Mouse (Mus musculus) cerebellum, adult 2 months (tissue): ENCODE results near the gene Slc7a11. TPM values are rescaled to one million over a fixed set of nuclear protein-coding genes. Genes with fewer than 3 reads are reported as not detected.

Source experiments
- DNase-seq, 2 experiments: peaks; one replicate each; pipeline ENCODE4 v3.0.0; 2021
- H3K27ac ChIP-seq: fragments of 200-500 bp; 2 replicates; pipeline ENCODE4 v1.5.1; 2012; ENCODE audit warnings: low read length, control low read depth, inconsistent platforms; ENCODE audit not compliant: insufficient read depth
- H3K27me3 ChIP-seq: fragments of 200-500 bp; 2 replicates; pipeline ENCODE4 v1.6.1; 2012; ENCODE audit warnings: inconsistent platforms, mild to moderate bottlenecking, low read length, moderate library complexity; ENCODE audit not compliant: control insufficient read depth, insufficient read depth
- H3K4me1 ChIP-seq: fragments of 200-500 bp; 2 replicates; pipeline ENCODE4 v1.6.1; 2011; ENCODE audit warnings: low read length; ENCODE audit not compliant: control insufficient read depth, insufficient read depth
- H3K4me3 ChIP-seq: fragments of 200-500 bp; replicated peaks from 2 replicates; pipeline ENCODE3; 2011; ENCODE audit warnings: mild to moderate bottlenecking, low read depth, low read length, control low read depth; ENCODE audit not compliant: insufficient read depth
- CTCF ChIP-seq: fragments of 200-500 bp; IDR thresholded peaks from 2 replicates; pipeline ENCODE4 v1.5.1; 2011; ENCODE audit warnings: low read depth, mild to moderate bottlenecking, control low read depth, low read length, moderate library complexity, borderline replicate concordance; ENCODE audit not compliant: insufficient read depth
- POLR2A ChIP-seq: fragments of 200-500 bp; IDR thresholded peaks from 2 replicates; pipeline ENCODE4 v1.6.1; 2011; ENCODE audit warnings: low read length, control low read depth, borderline replicate concordance; ENCODE audit not compliant: insufficient read depth
- WGBS: fragments of 180-500 bp; shearing (Covaris S2); methylation state at CpG from one replicate; pipeline ENCODE4 v1.1.7; 2018; 5-methylcytosine and 5-hydroxymethylcytosine counted together
- polyA plus RNA-seq: library from polyadenylated mRNA; depleted of rRNA; stranded (reverse); fragments of >200 nt; gene quantifications from 2 replicates; pipeline ENCODE4 v1.2.3, GENCODE M21; 2012; rRNA removed

Slc7a11 gene
- 5.7 TPM in 2 replicates for polyA plus RNA-seq

- H3K27ac ChIP-seq: peak within 1 kb of the TSS; percentile 69; the same call in 1 of the 2 replicates
- peak in 1 of 2 experiments; percentile 15 for DNase-seq
- WGBS: 4% methylated on average over 11 of the region's 11 CpGs
- TF ChIP-seq CTCF (no peak), POLR2A (no peak)
- H3K4me3 ChIP-seq: peak within 1 kb of the TSS; percentile 9
- H3K4me1 ChIP-seq: no peaks in the 10 kb centered on the region
- no peaks in the 10 kb centered on the region; the same call in 1 of the 2 replicates for H3K27me3 ChIP-seq
Measured at GRCm38 (mm10) chr3:50443421-50443916, at the start of gene Slc7a11. TSS of gene Slc7a11 (minus strand) at chr3:50443614.

- DNase-seq: no peak
- Histone ChIP-seq H3K4me3 (no peak overlapping the region), H3K4me1 (no peaks in the 10 kb centered on the region), H3K27me3 (no peaks in the 10 kb centered on the region), H3K27ac (no peak overlapping the region)
- TF ChIP-seq CTCF (no peak), POLR2A (no peak)
- WGBS: 99% methylated on average over 2 of the region's 2 CpGs
Measured at GRCm38 (mm10) chr3:50491678-50492077, 48.3 kb upstream of the Slc7a11 start.

GRCm38 (mm10) chr3:50484076-50484475, 40.7 kb upstream of the Slc7a11 start:
- Histone ChIP-seq H3K4me3 (no peak overlapping the region), H3K27me3 (no peaks in the 10 kb centered on the region), H3K4me1 (no peaks in the 10 kb centered on the region), H3K27ac (no peak overlapping the region)
- TF ChIP-seq POLR2A: no peak
- no peak for DNase-seq
- 93% methylated on average over 1 of the region's 1 CpGs for WGBS

- WGBS: 40% methylated on average over 2 of the region's 2 CpGs
- TF ChIP-seq CTCF (no peak), POLR2A (no peak)
- Histone ChIP-seq H3K4me3 (no peak overlapping the region), H3K4me1 (no peaks in the 10 kb centered on the region), H3K27ac (no peak overlapping the region), H3K27me3 (no peaks in the 10 kb centered on the region)
- DNase-seq: no peak
Measured at GRCm38 (mm10) chr3:50462223-50462622, 18.8 kb upstream of the Slc7a11 start.

GRCm38 (mm10) chr3:50457136-50457535, 13.7 kb upstream of the Slc7a11 start:
- Histone ChIP-seq H3K27me3 (no peaks in the 10 kb centered on the region), H3K27ac (no peak overlapping the region), H3K4me3 (no peak overlapping the region), H3K4me1 (no peaks in the 10 kb centered on the region)
- TF ChIP-seq POLR2A: no peak
- TF ChIP-seq CTCF: no peak
- 86% methylated on average over 5 of the region's 5 CpGs for WGBS
- DNase-seq: no peak

- H3K4me3 ChIP-seq: no peak overlapping the region
- DNase-seq: no peak
- H3K4me1 ChIP-seq: no peaks in the 10 kb centered on the region
- H3K27me3 ChIP-seq: no peaks in the 10 kb centered on the region
- no peak overlapping the region for H3K27ac ChIP-seq
- 36% methylated on average over 4 of the region's 4 CpGs for WGBS
- TF ChIP-seq CTCF: no peak
- TF ChIP-seq POLR2A: no peak
Measured at GRCm38 (mm10) chr3:50456564-50456963, 13.2 kb upstream of the Slc7a11 start.

GRCm38 (mm10) chr3:50456023-50456422, 12.6 kb upstream of the Slc7a11 start:
- Histone ChIP-seq H3K4me1 (no peaks in the 10 kb centered on the region), H3K4me3 (no peak overlapping the region), H3K27ac (no peak overlapping the region), H3K27me3 (no peaks in the 10 kb centered on the region)
- 60% methylated on average over 1 of the region's 1 CpGs for WGBS
- no peak for DNase-seq
- TF ChIP-seq CTCF: no peak
- TF ChIP-seq POLR2A: no peak

GRCm38 (mm10) chr3:50445050-50445775, 1.8 kb upstream of the Slc7a11 start:
- TF ChIP-seq POLR2A: no peak
- TF ChIP-seq CTCF: no peak
- Histone ChIP-seq H3K27ac (no peak overlapping the region), H3K4me3 (no peak overlapping the region), H3K4me1 (no peaks in the 10 kb centered on the region), H3K27me3 (no peaks in the 10 kb centered on the region; the same call in 1 of the 2 replicates)
- WGBS: 71% methylated on average over 10 of the region's 10 CpGs
- DNase-seq: no peak
